Mouse (Mus musculus) neural tube, embryonic 11.5 days (tissue): ENCODE results near the gene Stam2. TPM values are rescaled to one million over a fixed set of nuclear protein-coding genes. Genes with fewer than 3 reads are reported as not detected.

Experiments
- ATAC-seq: fragments of 200-750 bp; cut with Nextera tagmentation; 2 replicates; pipeline ENCODE4 v1.8.0; 2017; ENCODE audit warnings: moderate number of reproducible peaks, mild to moderate bottlenecking, moderate TSS enrichment, moderate library complexity; ENCODE audit not compliant: insufficient read depth, low FRiP score, low TSS enrichment
- DNase-seq: peaks from one replicate; pipeline ENCODE4 v3.0.0-alpha.2; 2015; ENCODE audit warnings: low spot score
- H3K27ac ChIP-seq: fragments of 300-500 bp; sonication (generic); 2 replicates; pipeline ENCODE4 v1.5.1; 2014; ENCODE audit warnings: low read depth, mild to moderate bottlenecking, low read length
- H3K27me3 ChIP-seq: fragments of 300-500 bp; sonication (generic); 2 replicates; pipeline ENCODE4 v1.6.1; 2014; ENCODE audit warnings: mild to moderate bottlenecking, low read length, mixed read lengths; ENCODE audit not compliant: control insufficient read depth, insufficient read depth
- H3K36me3 ChIP-seq: fragments of 300-500 bp; sonication (generic); 2 replicates; pipeline ENCODE4 v1.6.1; 2014; ENCODE audit warnings: mild to moderate bottlenecking, low read length, moderate library complexity, mixed read lengths; ENCODE audit not compliant: control insufficient read depth, insufficient read depth
- H3K4me1 ChIP-seq: fragments of 300-500 bp; sonication (generic); 2 replicates; pipeline ENCODE4 v1.6.1; 2014; ENCODE audit warnings: low read length, mixed read lengths; ENCODE audit not compliant: control insufficient read depth, insufficient read depth
- H3K4me2 ChIP-seq: fragments of 300-500 bp; sonication (generic); 2 replicates; pipeline ENCODE4 v1.6.1; 2014; ENCODE audit warnings: low read depth, mild to moderate bottlenecking, moderate library complexity
- H3K4me3 ChIP-seq: fragments of 300-500 bp; sonication (generic); 2 replicates; pipeline ENCODE4 v1.5.1; 2014; ENCODE audit warnings: low read depth, low read length
- H3K9ac ChIP-seq: fragments of 300-500 bp; sonication (generic); 2 replicates; pipeline ENCODE4 v1.6.1; 2014; ENCODE audit warnings: mild to moderate bottlenecking, low read length
- H3K9me3 ChIP-seq: fragments of 300-500 bp; sonication (generic); 2 replicates; pipeline ENCODE4 v1.6.1; 2016; ENCODE audit warnings: low read length; ENCODE audit not compliant: control insufficient read depth
- WGBS: fragments of 180-500 bp; shearing (Covaris S2); extraction: QIAGEN DNeasy Blood & Tissue Kit; methylation state at CpG from one replicate; pipeline ENCODE4 v1.1.7; 2014; 5-methylcytosine and 5-hydroxymethylcytosine counted together
- polyA plus RNA-seq: library from polyadenylated mRNA; unstranded; fragments of >200 nt; fragmentation: Nextera tagmentation; extraction: Ambion mirVana; gene quantifications from 2 replicates; pipeline ENCODE4 v1.2.1, GENCODE M21; 2014

Gene Stam2
- polyA plus RNA-seq, 1 experiment from 2014 or later, result 45.8 TPM

DNA sequence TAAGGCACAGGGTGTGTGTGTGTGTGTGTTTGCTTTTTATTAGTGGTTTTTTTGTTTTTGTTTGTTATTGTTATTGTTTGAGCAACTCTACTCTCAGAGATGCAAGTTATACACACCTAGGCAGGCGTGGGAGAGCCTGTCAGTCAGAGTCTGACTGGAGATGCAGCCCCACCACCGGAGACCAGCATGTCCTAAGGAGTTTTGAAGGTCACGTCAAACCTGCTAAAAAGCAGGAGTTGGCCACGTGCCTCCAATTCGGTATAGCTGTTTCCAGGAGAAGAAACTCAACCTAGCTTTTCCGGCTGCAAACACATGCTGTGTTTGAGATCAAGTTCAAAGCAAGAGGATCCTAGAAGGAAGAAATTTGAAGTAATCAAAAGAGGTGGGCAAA, 65.2 kb downstream of the Stam2 start:
- DNase-seq (no peak), ATAC-seq (no peak)
- H3K9me3 ChIP-seq, result no peaks in the 10 kb centered on the region
- H3K27me3 ChIP-seq, result peaks cover 13% of the 10 kb centered on the region
- H3K36me3 ChIP-seq, result no peaks in the 10 kb centered on the region
- peak overlapping the region; percentile 81 for H3K4me2 ChIP-seq
- no peaks in the 10 kb centered on the region; the same call in 1 of the 2 replicates for H3K4me1 ChIP-seq
- no peak overlapping the region for H3K9ac ChIP-seq
- H3K4me3 ChIP-seq, result no peak overlapping the region
- no peak overlapping the region for H3K27ac ChIP-seq
- WGBS, result 14% methylated on average over 6 of the region's 6 CpGs

DNA sequence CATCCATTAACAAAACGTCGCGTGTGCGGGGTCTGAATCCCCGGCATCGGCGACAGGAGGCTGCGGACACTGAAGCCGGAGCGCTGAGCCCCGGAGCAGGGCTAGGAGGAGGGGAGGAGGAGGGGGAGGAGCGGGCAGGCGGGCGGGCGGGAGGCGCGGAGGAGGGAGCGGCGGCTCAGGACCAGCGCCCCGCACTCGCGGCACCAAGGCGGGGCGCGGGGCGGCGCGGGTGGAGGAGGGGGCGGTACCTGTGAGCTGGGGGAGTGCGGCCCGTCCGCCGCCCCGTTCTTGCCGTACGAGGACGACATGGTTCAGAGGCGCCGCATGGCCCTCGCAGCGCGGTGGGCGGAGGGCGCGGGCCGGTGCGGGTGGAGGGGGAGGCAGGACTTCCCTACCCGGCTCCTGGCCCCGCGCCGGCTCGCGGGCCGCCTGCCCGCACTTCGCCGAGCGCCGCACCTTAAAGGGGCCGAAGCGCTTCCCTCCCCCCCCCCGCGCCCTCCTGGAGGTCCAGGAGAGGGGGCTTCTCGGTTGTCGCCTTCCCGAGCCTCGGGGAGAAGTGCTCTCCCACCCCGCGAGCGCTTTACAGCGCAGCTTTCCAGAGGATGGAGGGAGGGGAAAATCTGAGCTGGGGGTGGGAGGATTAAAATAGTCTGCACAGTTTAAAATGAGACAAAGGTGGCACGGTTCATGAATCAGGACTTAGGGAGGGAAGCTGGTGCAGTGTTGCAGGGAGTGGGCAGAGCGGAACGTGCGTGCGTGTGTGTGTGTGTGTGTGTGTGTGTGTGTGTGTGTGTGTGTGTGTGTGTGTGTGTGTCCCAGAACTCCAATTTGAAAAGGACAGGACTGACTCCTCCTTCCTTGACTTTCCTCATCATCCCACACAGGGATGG, 65.8 kb downstream of the Stam2 start, which contains the start of gene Cacnb4:
TSS of gene Cacnb4 (minus strand) at position 809 of the 890 bp plus-strand sequence.
- Histone ChIP-seq H3K4me3 (peak within 1 kb of the TSS; percentile 47), H3K27me3 (peaks cover 13% of the 10 kb centered on the region), H3K9ac (peak within 1 kb of the TSS; percentile 66), H3K9me3 (no peaks in the 10 kb centered on the region), H3K36me3 (no peaks in the 10 kb centered on the region), H3K4me2 (peak within 1 kb of the TSS; percentile 81), H3K4me1 (no peaks in the 10 kb centered on the region; the same call in 1 of the 2 replicates), H3K27ac (no peak within 1 kb of the TSS)
- WGBS, result under 1% methylated on average over 50 of the region's 77 CpGs
- DNase-seq (peak; percentile 76), ATAC-seq (peak; percentile 89)

DNA sequence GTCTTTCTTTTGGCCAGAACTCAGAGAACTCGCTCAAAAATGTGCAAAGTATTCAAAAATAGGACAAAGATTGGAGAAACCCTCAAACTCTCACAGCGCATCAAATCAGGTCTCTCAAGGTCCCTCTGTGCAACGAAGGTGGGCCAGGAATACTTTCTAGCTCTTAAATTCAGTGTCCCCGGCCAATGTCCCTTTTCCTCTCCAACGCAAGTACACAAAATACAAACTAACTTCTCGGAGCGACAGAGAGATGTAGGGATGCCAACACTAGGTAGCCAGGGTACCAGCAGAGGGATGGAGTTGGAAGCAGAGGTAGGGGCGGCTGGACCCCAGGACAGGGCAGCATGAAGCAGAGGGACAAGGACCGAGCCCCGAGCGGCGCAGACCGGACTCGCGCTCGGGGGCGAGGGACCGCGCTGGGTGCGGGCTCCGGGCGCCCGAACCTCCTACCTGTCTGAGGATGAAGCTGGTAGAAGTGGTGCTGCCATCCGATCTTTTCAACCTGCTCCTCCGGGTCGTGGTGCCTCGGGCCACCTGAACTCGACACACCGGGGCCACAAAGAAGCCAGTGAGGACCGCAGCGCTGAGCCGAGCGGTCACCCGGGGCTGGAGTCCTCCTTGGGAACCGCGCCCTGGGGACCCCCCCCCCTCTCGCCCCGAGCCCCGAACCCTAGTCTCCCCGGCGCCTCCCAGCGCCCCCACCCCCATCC, 66.6 kb downstream of the Stam2 start:
- Histone ChIP-seq H3K4me2 (peak overlapping the region; percentile 81), H3K9ac (peak overlapping the region; percentile 66), H3K4me1 (no peaks in the 10 kb centered on the region; the same call in 1 of the 2 replicates), H3K27me3 (peaks cover 13% of the 10 kb centered on the region), H3K9me3 (no peaks in the 10 kb centered on the region), H3K27ac (no peak overlapping the region), H3K36me3 (no peaks in the 10 kb centered on the region), H3K4me3 (peak overlapping the region; percentile 47)
- ATAC-seq, result peak; percentile 52
- under 1% methylated on average over 34 of the region's 42 CpGs for WGBS
- peak; percentile 52 for DNase-seq

DNA sequence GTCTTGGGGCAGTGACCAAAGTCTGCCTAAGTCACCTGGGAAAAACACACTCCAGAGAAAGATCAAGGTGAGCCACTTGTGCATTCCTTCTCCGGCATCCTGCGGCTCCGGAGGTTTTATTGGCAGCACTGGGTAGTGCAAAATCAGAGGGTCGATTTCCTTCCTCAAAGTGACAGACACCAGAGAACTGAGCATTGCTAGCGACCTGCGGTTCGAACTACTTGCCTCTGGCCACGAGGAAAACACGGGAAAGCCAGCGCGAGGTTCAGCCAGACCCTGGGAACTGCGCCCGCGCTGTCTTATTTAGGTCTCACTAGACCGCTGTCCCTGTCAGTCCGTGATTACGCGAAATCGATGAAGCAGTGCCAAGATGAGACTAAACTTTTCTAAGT, 67.2 kb downstream of the Stam2 start:
- H3K36me3 ChIP-seq, result no peaks in the 10 kb centered on the region
- WGBS, result under 1% methylated on average over 19 of the region's 19 CpGs
- no peak for DNase-seq
- no peaks in the 10 kb centered on the region; the same call in 1 of the 2 replicates for H3K4me1 ChIP-seq
- no peak overlapping the region for H3K27ac ChIP-seq
- H3K27me3 ChIP-seq, result peaks cover 13% of the 10 kb centered on the region
- peak overlapping the region; percentile 81 for H3K4me2 ChIP-seq
- ATAC-seq, result no peak
- H3K9me3 ChIP-seq, result no peaks in the 10 kb centered on the region
- peak overlapping the region; percentile 47 for H3K4me3 ChIP-seq
- H3K9ac ChIP-seq, result no peak overlapping the region

DNA sequence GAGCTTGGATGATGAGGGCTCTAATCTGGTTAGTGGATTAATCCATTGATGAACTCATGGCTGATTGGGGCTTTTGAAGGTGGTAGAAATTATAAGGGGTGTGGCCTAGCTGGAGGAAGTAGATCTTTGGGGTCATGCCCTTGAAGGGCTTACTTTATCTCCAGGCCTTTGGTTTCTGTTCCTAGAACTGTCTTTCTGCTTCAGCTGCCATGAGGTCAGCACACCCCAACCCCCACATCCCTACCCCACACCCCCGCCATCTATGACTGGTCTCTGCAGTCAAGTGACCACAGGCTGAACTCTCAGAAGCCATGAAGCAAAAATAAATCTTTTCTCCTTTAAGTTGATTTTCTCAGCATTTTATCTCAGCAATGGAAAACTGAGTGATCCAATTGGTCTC, 68.9 kb downstream of the Stam2 start:
- no peak overlapping the region for H3K4me3 ChIP-seq
- H3K36me3 ChIP-seq, result no peaks in the 10 kb centered on the region
- WGBS, result 79% methylated on average over 1 of the region's 1 CpGs
- DNase-seq, result no peak
- no peak for ATAC-seq
- no peak overlapping the region for H3K4me2 ChIP-seq
- H3K9me3 ChIP-seq, result no peaks in the 10 kb centered on the region
- H3K27me3 ChIP-seq, result peaks cover 13% of the 10 kb centered on the region
- no peaks in the 10 kb centered on the region; the same call in 1 of the 2 replicates for H3K4me1 ChIP-seq
- H3K9ac ChIP-seq, result no peak overlapping the region
- H3K27ac ChIP-seq, result no peak overlapping the region

DNA sequence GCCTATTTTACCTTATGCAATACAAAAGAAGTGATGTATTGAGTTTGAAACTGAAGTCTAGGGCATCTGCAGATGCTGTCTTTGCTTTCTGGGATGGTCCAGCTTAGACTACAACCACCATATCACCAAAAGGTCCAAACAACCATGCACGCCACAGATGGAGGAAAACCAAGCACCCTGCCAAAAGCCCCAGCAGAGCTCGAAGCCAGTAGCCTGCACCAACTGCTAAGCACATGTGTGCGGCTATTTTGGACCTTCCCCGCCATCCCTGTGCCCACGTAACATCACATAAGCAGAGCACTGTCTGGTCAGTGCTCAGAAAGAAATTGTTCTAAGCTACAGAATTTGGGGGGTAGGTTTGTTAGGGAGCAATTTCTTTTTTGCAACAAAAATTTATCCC, 71.3 kb downstream of the Stam2 start:
- peaks cover 11% of the 10 kb centered on the region for H3K27me3 ChIP-seq
- H3K4me2 ChIP-seq, result no peak overlapping the region
- no peaks in the 10 kb centered on the region for H3K36me3 ChIP-seq
- H3K9ac ChIP-seq, result no peak overlapping the region
- 88% methylated on average over 5 of the region's 5 CpGs for WGBS
- ATAC-seq (no peak), DNase-seq (no peak)
- H3K4me1 ChIP-seq, result no peaks in the 10 kb centered on the region; the same call in 1 of the 2 replicates
- no peak overlapping the region for H3K27ac ChIP-seq
- H3K9me3 ChIP-seq, result no peaks in the 10 kb centered on the region
- H3K4me3 ChIP-seq, result no peak overlapping the region

DNA sequence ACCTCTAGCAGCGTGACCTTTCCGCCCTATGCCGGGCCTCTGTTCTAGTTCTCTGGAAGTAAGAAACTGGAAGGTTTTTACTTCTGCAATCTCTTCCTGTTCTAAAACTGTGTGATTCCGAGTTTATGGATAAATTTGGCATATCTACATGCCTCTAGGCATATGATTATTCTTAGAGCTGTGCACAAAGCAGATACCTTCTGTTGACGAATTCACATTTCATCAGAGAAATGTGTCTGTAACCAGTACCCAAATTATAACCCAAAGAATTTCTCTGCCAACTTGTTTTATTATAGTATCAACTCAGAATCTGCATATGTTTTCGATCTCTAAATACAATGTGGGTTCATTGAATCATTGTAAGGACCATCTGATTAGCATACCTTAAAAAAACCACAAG, 73.6 kb downstream of the Stam2 start:
- no peak overlapping the region for H3K4me3 ChIP-seq
- WGBS, result 89% methylated on average over 6 of the region's 6 CpGs
- DNase-seq (no peak), ATAC-seq (no peak)
- H3K27me3 ChIP-seq, result no peaks in the 10 kb centered on the region
- no peak overlapping the region for H3K9ac ChIP-seq
- H3K27ac ChIP-seq, result no peak overlapping the region
- no peaks in the 10 kb centered on the region for H3K36me3 ChIP-seq
- no peak overlapping the region for H3K4me2 ChIP-seq
- H3K9me3 ChIP-seq, result no peaks in the 10 kb centered on the region
- H3K4me1 ChIP-seq, result no peaks in the 10 kb centered on the region

DNA sequence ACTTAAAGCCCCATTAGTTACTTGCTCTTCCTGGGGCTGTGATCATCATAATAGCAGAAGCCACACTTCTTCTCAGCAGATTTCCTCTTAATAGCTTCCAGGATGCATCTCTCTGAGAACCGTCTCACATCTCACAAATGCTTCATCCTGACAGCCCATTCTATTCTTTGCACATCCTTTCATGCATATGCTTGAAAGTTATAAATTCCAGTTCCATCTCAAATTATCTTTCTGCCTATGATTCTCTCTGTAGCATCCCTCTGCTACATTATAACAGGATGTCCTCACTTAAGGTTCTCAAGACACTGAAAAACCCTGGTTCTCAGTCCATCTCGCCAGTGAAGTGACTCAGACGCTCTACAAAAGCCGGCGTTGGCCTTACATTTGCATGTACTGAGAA, 85.4 kb downstream of the Stam2 start:
- WGBS, result 88% methylated on average over 5 of the region's 5 CpGs

More for the DNA sequence above, 85.4 kb downstream of the Stam2 start:
- no peak for ATAC-seq
- no peaks in the 10 kb centered on the region for H3K4me1 ChIP-seq
- no peak overlapping the region for H3K4me2 ChIP-seq
- no peak overlapping the region for H3K9ac ChIP-seq
- no peaks in the 10 kb centered on the region for H3K36me3 ChIP-seq
- no peak for DNase-seq
- no peak overlapping the region for H3K4me3 ChIP-seq
- no peaks in the 10 kb centered on the region for H3K27me3 ChIP-seq
- H3K27ac ChIP-seq, result no peak overlapping the region
- no peaks in the 10 kb centered on the region for H3K9me3 ChIP-seq
